Mouse (Mus musculus): ENCODE data around the gene Rgl2. TPM values are rescaled to one million over a fixed set of nuclear protein-coding genes. Genes with fewer than 3 reads are reported as not detected.

Rgl2 gene
- polyA plus RNA-seq, 1 experiment from 2014 or later = 52.3 TPM

GRCm38 (mm10) chr17:33957493-33957892, 28.1 kb downstream of the Rgl2 start:
- H3K27ac ChIP-seq (ENCODE audit: low read length) = no peak overlapping the region
- no peak overlapping the region for H3K9ac ChIP-seq (replicated peaks; ENCODE audit: low read depth, low read length)
- H3K36me3 ChIP-seq (ENCODE audit: control insufficient read depth, insufficient read depth) = peaks cover 10% of the 10 kb centered on the region; the same call in 1 of the 2 replicates
- H3K9me3 ChIP-seq (ENCODE audit: control insufficient read depth, low read length) = no peaks in the 10 kb centered on the region
- H3K27me3 ChIP-seq (replicated peaks; ENCODE audit: control insufficient read depth, insufficient read depth, low read length) = no peaks in the 10 kb centered on the region
- H3K4me2 ChIP-seq (ENCODE audit: low read length) = no peak overlapping the region
- no peak overlapping the region for H3K4me3 ChIP-seq (replicated peaks; ENCODE audit: low read length)
- no peak for ATAC-seq
- H3K4me1 ChIP-seq (replicated peaks; ENCODE audit: control insufficient read depth, insufficient read depth, low read length) = peaks cover 30% of the 10 kb centered on the region
- WGBS = 90% methylated on average over 6 of the region's 6 CpGs

GRCm38 (mm10) chr17:33958451-33958850, 29.1 kb downstream of the Rgl2 start:
- H3K27ac ChIP-seq (ENCODE audit: low read length) = no peak overlapping the region
- no peaks in the 10 kb centered on the region for H3K9me3 ChIP-seq (ENCODE audit: control insufficient read depth, low read length)
- no peak for ATAC-seq
- H3K4me1 ChIP-seq (replicated peaks; ENCODE audit: control insufficient read depth, insufficient read depth, low read length) = peaks cover 21% of the 10 kb centered on the region
- 95% methylated on average over 11 of the region's 11 CpGs for WGBS
- H3K27me3 ChIP-seq (replicated peaks; ENCODE audit: control insufficient read depth, insufficient read depth, low read length) = no peaks in the 10 kb centered on the region
- H3K4me3 ChIP-seq (replicated peaks; ENCODE audit: low read length) = no peak overlapping the region
- H3K36me3 ChIP-seq (ENCODE audit: control insufficient read depth, insufficient read depth) = peaks cover 9% of the 10 kb centered on the region
- H3K9ac ChIP-seq (replicated peaks; ENCODE audit: low read depth, low read length) = no peak overlapping the region
- no peak overlapping the region for H3K4me2 ChIP-seq (ENCODE audit: low read length)

GRCm38 (mm10) chr17:33959135-33959534, 29.8 kb downstream of the Rgl2 start:
- peaks cover 14% of the 10 kb centered on the region for H3K4me1 ChIP-seq (replicated peaks; ENCODE audit: control insufficient read depth, insufficient read depth, low read length)
- H3K4me3 ChIP-seq (replicated peaks; ENCODE audit: low read length) = no peak overlapping the region
- no peak overlapping the region for H3K4me2 ChIP-seq (ENCODE audit: low read length)
- no peak overlapping the region for H3K9ac ChIP-seq (replicated peaks; ENCODE audit: low read depth, low read length)
- peaks cover 10% of the 10 kb centered on the region for H3K36me3 ChIP-seq (ENCODE audit: control insufficient read depth, insufficient read depth)
- no peak overlapping the region for H3K27ac ChIP-seq (ENCODE audit: low read length)
- WGBS = 95% methylated on average over 13 of the region's 13 CpGs
- H3K9me3 ChIP-seq (ENCODE audit: control insufficient read depth, low read length) = no peaks in the 10 kb centered on the region
- ATAC-seq = no peak
- H3K27me3 ChIP-seq (replicated peaks; ENCODE audit: control insufficient read depth, insufficient read depth, low read length) = no peaks in the 10 kb centered on the region

GRCm38 (mm10) chr17:33959948-33960347, 30.6 kb downstream of the Rgl2 start:
- Histone ChIP-seq H3K9ac (replicated peaks; ENCODE audit: low read depth, low read length) (no peak overlapping the region), H3K4me1 (replicated peaks; ENCODE audit: control insufficient read depth, insufficient read depth, low read length) (peaks cover 6% of the 10 kb centered on the region), H3K4me2 (ENCODE audit: low read length) (no peak overlapping the region), H3K9me3 (ENCODE audit: control insufficient read depth, low read length) (no peaks in the 10 kb centered on the region), H3K36me3 (ENCODE audit: control insufficient read depth, insufficient read depth) (peaks cover 10% of the 10 kb centered on the region), H3K27me3 (replicated peaks; ENCODE audit: control insufficient read depth, insufficient read depth, low read length) (no peaks in the 10 kb centered on the region), H3K4me3 (replicated peaks; ENCODE audit: low read length) (no peak overlapping the region), H3K27ac (ENCODE audit: low read length) (no peak overlapping the region)
- ATAC-seq = no peak
- 93% methylated on average over 15 of the region's 15 CpGs for WGBS

GRCm38 (mm10) chr17:33962876-33963275, 33.5 kb downstream of the Rgl2 start:
- Histone ChIP-seq H3K9ac (replicated peaks; ENCODE audit: low read depth, low read length) (no peak overlapping the region), H3K27me3 (replicated peaks; ENCODE audit: control insufficient read depth, insufficient read depth, low read length) (no peaks in the 10 kb centered on the region), H3K4me1 (replicated peaks; ENCODE audit: control insufficient read depth, insufficient read depth, low read length) (no peaks in the 10 kb centered on the region), H3K36me3 (ENCODE audit: control insufficient read depth, insufficient read depth) (peaks cover 12% of the 10 kb centered on the region), H3K27ac (ENCODE audit: low read length) (no peak overlapping the region), H3K9me3 (ENCODE audit: control insufficient read depth, low read length) (no peaks in the 10 kb centered on the region), H3K4me2 (ENCODE audit: low read length) (no peak overlapping the region), H3K4me3 (replicated peaks; ENCODE audit: low read length) (no peak overlapping the region)
- 91% methylated on average over 7 of the region's 7 CpGs for WGBS
- no peak for ATAC-seq

GRCm38 (mm10) chr17:33965082-33965845, 35.9 kb downstream of the Rgl2 start:
- Histone ChIP-seq H3K9me3 (ENCODE audit: control insufficient read depth, low read length) (no peaks in the 10 kb centered on the region), H3K9ac (replicated peaks; ENCODE audit: low read depth, low read length) (no peak overlapping the region), H3K27me3 (replicated peaks; ENCODE audit: control insufficient read depth, insufficient read depth, low read length) (no peaks in the 10 kb centered on the region), H3K4me1 (replicated peaks; ENCODE audit: control insufficient read depth, insufficient read depth, low read length) (no peaks in the 10 kb centered on the region), H3K36me3 (ENCODE audit: control insufficient read depth, insufficient read depth) (peaks cover 9% of the 10 kb centered on the region), H3K4me2 (ENCODE audit: low read length) (no peak overlapping the region), H3K27ac (ENCODE audit: low read length) (no peak overlapping the region), H3K4me3 (replicated peaks; ENCODE audit: low read length) (no peak overlapping the region)
- 92% methylated on average over 17 of the region's 17 CpGs for WGBS
- ATAC-seq = no peak

- H3K27me3 ChIP-seq (replicated peaks; ENCODE audit: control insufficient read depth, insufficient read depth, low read length) = no peaks in the 10 kb centered on the region
- no peak overlapping the region for H3K27ac ChIP-seq (ENCODE audit: low read length)
- H3K4me1 ChIP-seq (replicated peaks; ENCODE audit: control insufficient read depth, insufficient read depth, low read length) = no peaks in the 10 kb centered on the region
- H3K4me3 ChIP-seq (replicated peaks; ENCODE audit: low read length) = no peak overlapping the region
- H3K9ac ChIP-seq (replicated peaks; ENCODE audit: low read depth, low read length) = no peak overlapping the region
- no peak overlapping the region for H3K4me2 ChIP-seq (ENCODE audit: low read length)
- peaks cover 9% of the 10 kb centered on the region for H3K36me3 ChIP-seq (ENCODE audit: control insufficient read depth, insufficient read depth)
- H3K9me3 ChIP-seq (ENCODE audit: control insufficient read depth, low read length) = no peaks in the 10 kb centered on the region
- WGBS = 93% methylated on average over 16 of the region's 16 CpGs
- no peak for ATAC-seq
Observed at GRCm38 (mm10) chr17:33965846-33966550, 36.7 kb downstream of the Rgl2 start.

- Histone ChIP-seq H3K4me3 (replicated peaks; ENCODE audit: low read length) (no peak overlapping the region), H3K4me2 (ENCODE audit: low read length) (no peak overlapping the region), H3K27me3 (replicated peaks; ENCODE audit: control insufficient read depth, insufficient read depth, low read length) (no peaks in the 10 kb centered on the region), H3K9ac (replicated peaks; ENCODE audit: low read depth, low read length) (no peak overlapping the region), H3K9me3 (ENCODE audit: control insufficient read depth, low read length) (no peaks in the 10 kb centered on the region), H3K27ac (ENCODE audit: low read length) (no peak overlapping the region), H3K36me3 (ENCODE audit: control insufficient read depth, insufficient read depth) (peaks cover 3% of the 10 kb centered on the region; the same call in 1 of the 2 replicates), H3K4me1 (replicated peaks; ENCODE audit: control insufficient read depth, insufficient read depth, low read length) (no peaks in the 10 kb centered on the region)
- peak; percentile 81 for ATAC-seq
- WGBS = 3% methylated on average over 9 of the region's 9 CpGs
Observed at GRCm38 (mm10) chr17:33968489-33968888, 39.1 kb downstream of the Rgl2 start.

- H3K9ac ChIP-seq (replicated peaks; ENCODE audit: low read depth, low read length) = no peak overlapping the region
- H3K27me3 ChIP-seq (replicated peaks; ENCODE audit: control insufficient read depth, insufficient read depth, low read length) = 0 out of 2 replicates have a peak, but pooled peaks cover under 1% of the 10 kb centered on the region
- no peak overlapping the region for H3K27ac ChIP-seq (ENCODE audit: low read length)
- 25% methylated on average over 5 of the region's 5 CpGs for WGBS
- no peak overlapping the region for H3K4me2 ChIP-seq (ENCODE audit: low read length)
- H3K36me3 ChIP-seq (ENCODE audit: control insufficient read depth, insufficient read depth) = peaks cover 3% of the 10 kb centered on the region; the same call in 1 of the 2 replicates
- H3K4me3 ChIP-seq (replicated peaks; ENCODE audit: low read length) = no peak overlapping the region
- no peaks in the 10 kb centered on the region for H3K9me3 ChIP-seq (ENCODE audit: control insufficient read depth, low read length)
- H3K4me1 ChIP-seq (replicated peaks; ENCODE audit: control insufficient read depth, insufficient read depth, low read length) = no peaks in the 10 kb centered on the region
- peak; percentile 67 for ATAC-seq
Observed at GRCm38 (mm10) chr17:33968927-33969326, 39.6 kb downstream of the Rgl2 start.

Measured in forebrain, embryonic 16.5 days (tissue).